Mouse (Mus musculus): ENCODE data around the gene Dll3.

- TF ChIP-seq CTCF (IDR thresholded peaks at IDR 0.05; ENCODE audit: extremely low read depth, insufficient read depth, low read length), result no peak
- TF ChIP-seq POLR2A (IDR thresholded peaks at IDR 0.05; ENCODE audit: extremely low read depth, insufficient read depth, low read length), result no peak
Observed at GRCm38 (mm10) chr7:28306216-28306615, 4.2 kb upstream of the Dll3 start.

Data from cortical plate, adult 2 months (tissue).